9 mouse cellular contexts compared by ENCODE assay signal in genomic region chr6:85037677-85038076, GRCm38 (mm10). TPM values are rescaled to one million over a fixed set of nuclear protein-coding genes. Genes with fewer than 3 reads are reported as not detected.
DNase-seq lines count a peak whose midpoint lies in the region; ATAC-seq and TF ChIP-seq lines count a peak whose summit lies in the region.
"Had no signal": no experiment of that assay in that cellular context is flagged by ENCODE, and none has a peak within 500 bp of the region (broad histone marks: within the 10 kb centered on the region; RNA-seq: fewer than 3 reads in every experiment).

No protein-coding gene starts in this region.

- H3K27ac ChIP-seq in ES-Bruce4 (ENCODE audit: insufficient read depth, low read length), result no peak overlapping the region
- no peak overlapping the region for H3K27ac ChIP-seq in forebrain, embryonic 13.5 days
- no peak overlapping the region for H3K27ac ChIP-seq in hindbrain, postnatal 0 days
- H3K27ac ChIP-seq in neural tube, embryonic 11.5 days (ENCODE audit: low read depth, low read length), result no peak overlapping the region
- H3K27ac ChIP-seq: heart, embryonic 15.5 days had no signal

- peak; percentile 82 for TF ChIP-seq CTCF in ES-Bruce4 (IDR thresholded peaks at IDR 0.05; ENCODE audit: low read depth, low read length)
- TF ChIP-seq CTCF in hindbrain, postnatal 0 days (IDR thresholded peaks at IDR 0.05; ENCODE audit: low read depth), result peak; percentile 91

- H3K9ac ChIP-seq in ES-Bruce4 (ENCODE audit: low read depth, poor library complexity, severe bottlenecking), result no peak overlapping the region
- no peak overlapping the region for H3K9ac ChIP-seq in forebrain, embryonic 13.5 days
- no peak overlapping the region for H3K9ac ChIP-seq in hindbrain, postnatal 0 days (replicated peaks; ENCODE audit: low read length)
- no peak overlapping the region for H3K9ac ChIP-seq in neural tube, embryonic 11.5 days (ENCODE audit: low read length)
- H3K9ac ChIP-seq: heart, embryonic 15.5 days had no signal

- WGBS in forebrain, embryonic 13.5 days, result 11% methylated on average over 6 of the region's 6 CpGs
- WGBS in hindbrain, postnatal 0 days, result 8% methylated on average over 6 of the region's 6 CpGs
- 6% methylated on average over 6 of the region's 6 CpGs for WGBS in neural tube, embryonic 11.5 days

- ATAC-seq in forebrain, embryonic 13.5 days, result 0 out of 2 replicates have a peak, but pooled peaks have one; percentile 33
- ATAC-seq in hindbrain, postnatal 0 days, result no peak
- ATAC-seq in neural tube, embryonic 11.5 days (ENCODE audit: insufficient read depth, low FRiP score, low TSS enrichment), result no peak

- TF ChIP-seq EP300 in ES-Bruce4 (IDR thresholded peaks at IDR 0.05; ENCODE audit: insufficient read depth, low read depth, low read length), result no peak

- no peak overlapping the region for H3K4me2 ChIP-seq in forebrain, embryonic 13.5 days
- no peak overlapping the region for H3K4me2 ChIP-seq in hindbrain, postnatal 0 days (ENCODE audit: low read depth, low read length)
- no peak overlapping the region for H3K4me2 ChIP-seq in neural tube, embryonic 11.5 days (ENCODE audit: low read depth)
- H3K4me2 ChIP-seq: heart, embryonic 15.5 days had no signal

- no peak for TF ChIP-seq POLR2A in ES-Bruce4 (IDR thresholded peaks at IDR 0.05; ENCODE audit: insufficient read depth, low read length)

- no peaks in the 10 kb centered on the region for H3K27me3 ChIP-seq in ES-Bruce4 (ENCODE audit: control insufficient read depth, insufficient read depth, low read length, poor library complexity, severe bottlenecking)
- H3K27me3 ChIP-seq in forebrain, embryonic 13.5 days, result no peaks in the 10 kb centered on the region
- no peaks in the 10 kb centered on the region for H3K27me3 ChIP-seq in hindbrain, postnatal 0 days (ENCODE audit: insufficient read depth, low read length)
- no peaks in the 10 kb centered on the region for H3K27me3 ChIP-seq in neural tube, embryonic 11.5 days (ENCODE audit: control insufficient read depth, insufficient read depth, low read length)
- H3K27me3 ChIP-seq: heart, embryonic 15.5 days had no signal

- peak; percentile 46 for DNase-seq in 3134 (ENCODE audit: extremely low read depth, insufficient read length, low spot score)
- DNase-seq in c-Kit-positive CD71-positive TER-119-negative erythroid progenitor cells, embryonic 14.5 days (ENCODE audit: low read depth), result peak; percentile 19
- peak; percentile 85 for DNase-seq in hindbrain, postnatal 0 days (ENCODE audit: low spot score)
- peak; percentile 42 to 54 for DNase-seq in left cerebral cortex, postnatal 36 days (ENCODE audit: low spot score in 2 of 2)
- peak; percentile 68 for DNase-seq in neural tube, embryonic 11.5 days (ENCODE audit: low spot score)
- peak; percentile 69 for DNase-seq in thymus, postnatal 0 days (ENCODE audit: low spot score)

- no peaks in the 10 kb centered on the region for H3K36me3 ChIP-seq in ES-Bruce4 (ENCODE audit: control insufficient read depth, insufficient read depth, low read length, poor library complexity, severe bottlenecking)
- no peaks in the 10 kb centered on the region for H3K36me3 ChIP-seq in forebrain, embryonic 13.5 days (ENCODE audit: poor library complexity, severe bottlenecking)
- no peaks in the 10 kb centered on the region for H3K36me3 ChIP-seq in hindbrain, postnatal 0 days (ENCODE audit: insufficient read depth, low read length)
- H3K36me3 ChIP-seq in neural tube, embryonic 11.5 days (ENCODE audit: control insufficient read depth, insufficient read depth, low read length), result no peaks in the 10 kb centered on the region
- H3K36me3 ChIP-seq: heart, embryonic 15.5 days had no signal

- intact Hi-C loops in left cerebral cortex, postnatal 36 days (cut with DNase I), result loop anchor here (2.0 kb wide), 1 partner anchor 93 kb away; no protein-coding TSS in a partner anchor

- no peak overlapping the region for H3K4me3 ChIP-seq in ES-Bruce4 (ENCODE audit: low read depth, low read length)
- H3K4me3 ChIP-seq in forebrain, embryonic 13.5 days, result no peak overlapping the region
- no peak overlapping the region for H3K4me3 ChIP-seq in hindbrain, postnatal 0 days (ENCODE audit: low read length)
- H3K4me3 ChIP-seq in neural tube, embryonic 11.5 days (ENCODE audit: low read depth, low read length), result no peak overlapping the region
- H3K4me3 ChIP-seq: heart, embryonic 15.5 days had no signal

- H3K9me3 ChIP-seq in ES-Bruce4 (replicated peaks; ENCODE audit: control insufficient read depth, insufficient read depth, low read length, poor library complexity, severe bottlenecking), result no peaks in the 10 kb centered on the region
- H3K9me3 ChIP-seq in forebrain, embryonic 13.5 days (replicated peaks), result no peaks in the 10 kb centered on the region
- H3K9me3 ChIP-seq in hindbrain, postnatal 0 days (ENCODE audit: low read length), result no peaks in the 10 kb centered on the region
- no peaks in the 10 kb centered on the region for H3K9me3 ChIP-seq in neural tube, embryonic 11.5 days (ENCODE audit: control insufficient read depth, low read length)
- H3K9me3 ChIP-seq: heart, embryonic 15.5 days had no signal

- no peaks in the 10 kb centered on the region for H3K4me1 ChIP-seq in ES-Bruce4 (ENCODE audit: control insufficient read depth, insufficient read depth, low read length)
- no peaks in the 10 kb centered on the region for H3K4me1 ChIP-seq in forebrain, embryonic 13.5 days
- H3K4me1 ChIP-seq in hindbrain, postnatal 0 days (ENCODE audit: insufficient read depth, low read length), result no peaks in the 10 kb centered on the region
- no peaks in the 10 kb centered on the region for H3K4me1 ChIP-seq in neural tube, embryonic 11.5 days (ENCODE audit: control insufficient read depth, insufficient read depth, low read length)

RNA-seq across cellular contexts. Expression of gene Exoc6b, which starts 31.6 kb away (rescaled TPM):
- 41.9 and 44.6 TPM in 2 replicates for polyA plus RNA-seq in ES-Bruce4 (2011; ENCODE audit: insufficient read depth, insufficient read length, low read depth, missing spikeins)
- polyA plus RNA-seq in forebrain, embryonic 13.5 days (2015; fragmentation: Nextera tagmentation; extraction: Ambion mirVana), result 37.4 and 42.8 TPM in 2 replicates
- total RNA-seq in hindbrain, postnatal 0 days (2014; rRNA removed), result 38.1 and 40.8 TPM in 2 replicates
- 32.8 and 36.2 TPM in 2 replicates for polyA plus RNA-seq in hindbrain, postnatal 0 days (2015; fragmentation: Nextera tagmentation; extraction: Ambion mirVana)
- total RNA-seq in left cerebral cortex, postnatal 36 days (2021), result 10 to 100 TPM; 71.5 to 90.7 TPM
- 35.1 and 41.6 TPM in 2 replicates for polyA plus RNA-seq in neural tube, embryonic 11.5 days (2014; fragmentation: Nextera tagmentation; extraction: Ambion mirVana)
- polyA plus RNA-seq in thymus, postnatal 0 days (2015; fragmentation: Nextera tagmentation; extraction: Ambion mirVana), result 7.8 and 8.5 TPM in 2 replicates

Comparison
In these comparisons a context has a peak if more than half of its experiments do, and no peak if none do; other contexts are left out.
1. DNase-seq: peak in every context shown above with its lines; median percentile 85 in hindbrain, postnatal 0 days; 69 in thymus, postnatal 0 days; 68 in neural tube, embryonic 11.5 days; 48 in left cerebral cortex, postnatal 36 days; 46 in 3134; 19 in c-Kit-positive CD71-positive TER-119-negative erythroid progenitor cells, embryonic 14.5 days.